Mouse (Mus musculus) c-Kit-positive CD71-positive TER-119-negative erythroid progenitor cells, embryonic 14.5 days (primary cell): ENCODE measurements around the gene Slc28a1.
"Not testable (repeated sequence)": the region's sequence is repeated elsewhere in the genome, so short reads cannot be mapped to it uniquely, and the experiment has no call there.

Experiments used
- DNase-seq: peaks from one replicate; pipeline ENCODE4 v3.0.0-alpha.2; 2013; ENCODE audit warnings: low read depth

Slc28a1 gene

GRCm38 (mm10) chr7:81169351-81169750, 54.8 kb downstream of the Slc28a1 start:
- no peak for DNase-seq

- DNase-seq, result no peak
Observed at GRCm38 (mm10) chr7:81173931-81174330, 59.3 kb downstream of the Slc28a1 start.

- DNase-seq, result no peak
Observed at GRCm38 (mm10) chr7:81174654-81175053, 60.1 kb downstream of the Slc28a1 start.

- DNase-seq, result no peak
Observed at GRCm38 (mm10) chr7:81176187-81176769, 61.7 kb downstream of the Slc28a1 start.

- DNase-seq, result no peak
Observed at GRCm38 (mm10) chr7:81179494-81179893, 64.9 kb downstream of the Slc28a1 start.

DNA sequence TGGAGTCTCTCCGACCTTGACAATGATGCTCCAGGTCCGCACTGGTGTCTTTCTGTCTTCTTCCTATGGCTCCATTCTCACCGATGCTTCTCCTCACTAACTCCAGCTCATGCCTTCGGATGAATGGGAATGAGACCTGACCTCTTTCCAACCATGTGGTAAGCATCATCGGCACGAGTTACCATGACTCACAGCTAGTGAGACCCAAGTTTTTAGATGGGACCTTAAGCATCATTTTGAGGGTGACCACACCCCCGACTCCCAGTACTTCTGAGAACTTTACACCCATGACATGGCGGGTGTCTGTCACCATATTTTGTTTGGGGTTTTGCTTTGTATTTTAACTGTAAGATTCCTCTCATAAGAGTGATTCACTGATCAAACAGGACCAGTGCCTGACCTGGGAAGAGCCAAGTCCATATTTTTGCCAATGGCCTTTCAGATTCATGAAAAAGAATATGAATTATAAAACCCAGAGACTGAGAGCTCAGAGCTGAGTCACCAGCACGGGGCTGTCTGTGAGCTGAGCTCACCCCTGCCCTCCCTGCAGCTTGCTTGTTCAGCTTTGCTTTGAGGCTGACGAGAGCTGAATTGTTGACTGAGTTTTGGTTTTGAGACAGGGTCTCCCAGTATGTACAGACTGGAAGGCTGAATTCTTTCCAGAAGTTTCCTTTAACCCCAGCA, 68.0 kb downstream of the Slc28a1 start:
- DNase-seq, result no peak

- no peak for DNase-seq
Observed at GRCm38 (mm10) chr7:81183181-81183580, 68.6 kb downstream of the Slc28a1 start.

- DNase-seq, result no peak
Observed at GRCm38 (mm10) chr7:81184136-81184535, 69.5 kb downstream of the Slc28a1 start.

DNA sequence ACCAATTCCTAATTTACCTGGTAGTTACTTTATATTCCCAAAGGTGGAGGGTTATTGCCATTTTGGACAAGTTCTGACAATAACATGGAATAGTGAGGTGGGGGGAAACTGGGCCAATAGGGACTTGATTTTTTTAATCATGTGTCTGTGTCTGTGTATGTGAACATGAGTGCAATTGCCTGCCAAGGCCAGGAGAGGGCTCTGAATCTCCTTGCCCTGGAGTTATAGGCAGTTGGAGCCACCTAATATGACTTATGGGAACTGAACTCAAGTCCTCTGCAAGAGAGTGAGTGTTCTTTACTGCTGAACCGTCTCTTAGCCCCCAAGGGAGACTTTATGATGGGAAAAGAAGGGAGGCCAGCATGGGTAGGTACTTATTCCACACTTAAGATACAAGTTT, 70.1 kb downstream of the Slc28a1 start:
- no peak for DNase-seq

- DNase-seq, result not testable (repeated sequence)
Observed at GRCm38 (mm10) chr7:81186036-81186435, 71.4 kb downstream of the Slc28a1 start.

DNA sequence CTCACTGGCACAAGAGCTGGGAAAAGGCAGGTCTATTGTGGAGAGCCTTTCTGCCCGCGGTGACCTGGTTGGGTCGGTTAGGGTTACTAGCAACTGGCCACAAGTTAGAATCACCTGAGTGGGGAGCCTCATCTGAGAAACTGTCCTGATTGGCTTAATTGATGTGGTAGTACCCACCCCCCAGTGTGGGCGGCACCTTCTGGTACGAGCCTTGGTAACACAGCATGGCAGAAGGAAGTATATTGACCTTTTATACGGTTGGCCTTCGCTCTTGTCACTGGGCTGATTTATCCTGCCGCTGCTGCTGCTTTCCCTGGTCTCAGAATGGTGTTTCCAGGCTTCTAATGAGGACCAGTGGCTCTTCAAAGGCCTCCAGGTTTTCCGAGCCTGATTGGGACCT, 74.6 kb downstream of the Slc28a1 start:
- no peak for DNase-seq

DNA sequence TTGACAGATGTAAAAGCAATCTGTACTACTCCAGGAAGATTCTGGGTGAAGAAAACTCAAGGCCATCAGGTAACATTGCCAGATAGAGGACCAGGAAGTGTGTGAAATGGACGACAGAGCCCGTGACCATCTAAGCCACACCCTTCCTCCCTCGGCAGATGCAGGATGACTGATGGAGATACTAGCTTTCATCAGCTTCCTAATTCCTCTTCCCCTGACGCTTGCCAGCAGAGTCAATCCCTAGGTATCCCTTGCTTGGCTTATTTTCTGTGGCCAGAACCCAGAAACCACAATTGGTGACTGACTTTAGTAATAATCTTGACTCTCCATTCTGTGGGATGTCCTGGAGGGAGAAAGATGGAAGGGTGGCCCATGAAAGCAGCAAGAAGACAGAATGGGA, 80.9 kb downstream of the Slc28a1 start:
- DNase-seq, result no peak

DNA sequence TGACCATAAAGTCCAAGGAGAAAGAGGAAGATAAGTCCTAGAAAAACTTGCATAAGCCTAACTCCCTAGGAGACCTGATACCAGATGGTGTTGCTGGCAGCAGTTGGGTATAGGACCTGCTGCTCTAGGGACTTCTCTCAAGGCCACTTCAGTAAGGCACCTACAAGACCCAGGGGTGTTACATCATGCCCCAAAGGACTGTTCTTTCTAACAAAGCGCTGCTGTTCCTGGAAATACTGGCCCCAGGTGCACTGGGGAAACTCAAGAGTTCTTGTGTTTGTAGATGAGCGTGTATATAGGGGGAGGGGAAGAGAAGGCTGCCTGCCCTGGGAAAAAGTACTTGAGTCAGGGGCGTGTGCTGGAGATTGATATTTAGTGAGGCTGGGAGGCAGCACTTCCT, 82.2 kb downstream of the Slc28a1 start:
- no peak for DNase-seq

- DNase-seq, result no peak
Observed at GRCm38 (mm10) chr7:81198538-81198937, 83.9 kb downstream of the Slc28a1 start.

- no peak for DNase-seq
Observed at GRCm38 (mm10) chr7:81199109-81199508, 84.5 kb downstream of the Slc28a1 start.

- DNase-seq, result no peak
Observed at GRCm38 (mm10) chr7:81199757-81200156, 85.2 kb downstream of the Slc28a1 start.

- DNase-seq, result no peak
Observed at GRCm38 (mm10) chr7:81202389-81202788, 87.8 kb downstream of the Slc28a1 start.

DNA sequence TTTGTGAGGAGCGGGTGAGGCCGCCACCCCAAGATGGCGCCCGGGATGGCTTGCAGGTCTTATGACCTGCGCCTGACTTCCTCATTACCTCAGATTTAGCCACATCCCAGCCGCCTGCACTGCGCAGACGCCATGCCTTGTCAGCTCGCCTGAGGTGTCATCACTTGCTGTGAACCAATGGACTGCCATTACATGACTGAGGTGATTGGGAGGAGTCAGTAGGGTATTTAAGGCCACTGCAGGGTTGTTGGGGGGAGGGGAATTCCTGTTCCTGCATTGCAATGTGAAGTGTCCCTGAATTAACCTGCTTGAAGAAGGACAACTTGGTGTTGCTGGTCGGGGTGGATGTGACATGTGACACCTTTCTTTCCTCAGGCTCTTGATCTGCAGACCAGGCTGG, 89.0 kb downstream of the Slc28a1 start:
- DNase-seq, result not testable (repeated sequence)

GRCm38 (mm10) chr7:81208944-81209343, 94.3 kb downstream of the Slc28a1 start:
- peak; percentile 28 for DNase-seq

DNA sequence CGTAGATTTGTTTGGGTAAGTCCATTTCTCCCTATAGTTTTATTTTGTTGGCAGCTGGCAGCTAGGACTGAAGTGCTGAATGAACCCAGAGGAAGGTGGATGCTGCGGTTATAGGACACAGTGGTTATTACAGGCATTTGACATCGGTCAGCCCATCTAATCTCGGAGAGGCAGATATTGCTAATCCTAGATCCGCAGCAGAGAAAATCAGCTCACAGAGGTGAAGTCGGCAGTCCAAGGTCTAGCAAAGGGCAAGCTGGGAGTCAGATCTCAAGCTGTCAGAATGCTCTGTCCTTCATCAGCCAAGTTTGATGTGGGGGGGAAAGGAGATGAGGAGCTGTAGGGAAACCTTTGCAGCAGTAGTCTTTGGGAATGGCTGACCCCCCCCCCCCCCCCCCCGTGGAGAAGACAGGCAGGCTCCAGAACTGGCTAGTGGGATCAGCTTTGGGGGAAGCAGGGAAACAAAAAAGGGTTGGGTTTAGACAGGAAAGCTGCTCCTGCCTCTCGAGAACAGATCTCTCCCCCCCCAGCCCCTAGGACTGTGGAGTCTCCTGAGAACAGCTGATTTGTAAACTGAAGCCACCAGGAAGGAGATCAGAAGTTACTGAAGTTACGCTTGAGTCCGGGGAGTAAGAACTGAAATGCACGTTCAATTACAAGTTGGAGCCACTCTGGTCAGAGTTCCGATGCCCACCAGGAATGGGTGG, 95.5 kb downstream of the Slc28a1 start:
- no peak for DNase-seq

- no peak for DNase-seq
Observed at GRCm38 (mm10) chr7:81211760-81212159, 97.2 kb downstream of the Slc28a1 start.

DNA sequence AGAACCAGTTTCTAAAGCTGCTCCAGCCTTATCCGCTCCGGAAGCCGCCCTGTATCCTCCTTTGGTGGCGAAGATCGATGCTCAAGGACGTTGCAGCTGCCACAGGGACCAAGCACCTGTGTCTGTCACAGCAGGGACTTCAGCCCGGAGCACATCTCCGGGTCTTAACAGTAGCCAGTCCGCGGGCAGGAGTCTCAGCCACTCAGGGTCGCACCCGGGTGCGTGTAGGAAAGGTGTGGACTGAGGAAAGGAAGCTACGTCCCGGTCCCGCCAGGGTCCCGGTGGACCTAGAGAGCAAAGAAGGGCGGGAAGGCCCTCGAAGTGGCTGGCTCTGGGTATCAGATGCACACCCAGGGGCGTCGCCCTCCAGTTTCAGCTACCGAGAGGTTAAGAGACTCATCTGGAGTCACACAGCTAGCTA, 97.7 kb downstream of the Slc28a1 start:
- DNase-seq, result peak; percentile 20

DNA sequence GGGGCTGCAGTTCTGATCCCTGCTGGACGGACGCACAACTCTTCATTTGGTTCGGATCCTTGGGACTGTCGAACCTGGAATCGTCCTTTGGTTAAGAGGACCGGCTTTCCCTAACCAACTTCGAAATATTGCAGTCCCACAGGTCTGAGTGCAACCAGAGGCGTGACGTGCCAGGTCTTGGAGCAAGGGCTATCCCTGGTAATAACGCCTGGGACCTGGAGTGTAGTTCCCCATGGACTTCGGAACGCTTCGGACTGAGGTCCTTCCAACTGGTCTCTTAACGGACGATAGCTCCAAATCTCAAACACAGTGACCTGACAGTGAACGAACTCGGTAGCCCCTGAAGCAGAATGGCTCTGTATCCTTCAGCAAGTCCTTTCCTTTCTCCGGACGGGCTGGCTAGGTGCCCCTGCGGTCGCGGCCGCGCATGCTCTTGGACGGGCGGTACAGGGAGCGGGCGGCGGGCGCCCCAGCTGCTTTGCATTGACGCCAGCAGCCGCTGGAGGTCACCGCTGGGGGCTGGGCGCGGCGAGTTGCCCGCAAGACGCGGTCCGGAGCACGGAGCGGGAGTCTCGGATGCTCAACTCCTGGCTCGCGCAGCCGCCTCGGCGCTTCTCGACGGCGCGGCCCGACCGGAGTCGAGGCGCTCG, 98.2 kb downstream of the Slc28a1 start:
- peak; percentile 68 for DNase-seq
